Mouse (Mus musculus) stomach, postnatal 0 days (tissue): ENCODE data around the gene Crybg1. TPM values are rescaled to one million over a fixed set of nuclear protein-coding genes. Genes with fewer than 3 reads are reported as not detected.
"Not testable (repeated sequence)": the region's sequence is repeated elsewhere in the genome, so short reads cannot be mapped to it uniquely, and the experiment has no call there.

ENCODE experiments used
- ATAC-seq: fragments of 200-750 bp; cut with Nextera tagmentation; 2 replicates; pipeline ENCODE4 v1.8.0; 2017; ENCODE audit not compliant: low FRiP score, low TSS enrichment
- DNase-seq: peaks from one replicate; pipeline ENCODE4 v3.0.0-alpha.2; 2016; ENCODE audit warnings: low spot score
- H3K27ac ChIP-seq: fragments of 300-500 bp; sonication (generic); replicated peaks from 2 replicates; pipeline ENCODE4 v1.5.1; 2014; ENCODE audit warnings: mild to moderate bottlenecking, control low read depth
- H3K27me3 ChIP-seq: fragments of 300-500 bp; sonication (generic); 2 replicates; pipeline ENCODE4 v1.6.1; 2014; ENCODE audit warnings: low read length; ENCODE audit not compliant: control insufficient read depth, insufficient read depth
- H3K36me3 ChIP-seq: fragments of 300-500 bp; sonication (generic); 2 replicates; pipeline ENCODE4 v1.6.1; 2014; ENCODE audit warnings: low read length, mixed read lengths; ENCODE audit not compliant: control insufficient read depth, insufficient read depth
- H3K4me1 ChIP-seq: fragments of 300-500 bp; sonication (generic); replicated peaks from 2 replicates; pipeline ENCODE4 v1.6.1; 2014; ENCODE audit warnings: antibody characterized with exemption; ENCODE audit not compliant: control insufficient read depth, insufficient read depth
- H3K4me2 ChIP-seq: fragments of 300-500 bp; sonication (generic); replicated peaks from 2 replicates; pipeline ENCODE4 v1.6.1; 2014; ENCODE audit warnings: low read depth, mild to moderate bottlenecking, control low read depth, moderate library complexity
- H3K4me3 ChIP-seq: fragments of 300-500 bp; sonication (generic); 2 replicates; pipeline ENCODE4 v1.5.1; 2014; ENCODE audit warnings: low read depth, low read length, control low read depth
- H3K9ac ChIP-seq: fragments of 300-500 bp; sonication (generic); 2 replicates; pipeline ENCODE4 v1.6.1; 2014; ENCODE audit warnings: mild to moderate bottlenecking, low read length, control low read depth, mixed read lengths
- H3K9me3 ChIP-seq: fragments of 300-500 bp; sonication (generic); 2 replicates; pipeline ENCODE4 v1.6.1; 2016; ENCODE audit warnings: low read length; ENCODE audit not compliant: control insufficient read depth
- CTCF ChIP-seq: IDR thresholded peaks from 2 replicates; pipeline ENCODE4 v1.5.1; 2016; ENCODE audit warnings: antibody characterized with exemption, low read depth, mild to moderate bottlenecking, moderate library complexity
- EP300 ChIP-seq: optimal IDR thresholded peaks from 2 replicates; pipeline ENCODE3; 2016; ENCODE audit warnings: antibody characterized with exemption
- WGBS: fragments of 180-500 bp; shearing (Covaris S2); extraction: QIAGEN DNeasy Blood & Tissue Kit; methylation state at CpG from one replicate; pipeline ENCODE4 v1.1.7; 2014; 5-methylcytosine and 5-hydroxymethylcytosine counted together
- polyA plus RNA-seq: library from polyadenylated mRNA; unstranded; fragments of >200 nt; fragmentation: Nextera tagmentation; extraction: Ambion mirVana; gene quantifications from 2 replicates; pipeline ENCODE4 v1.2.1, GENCODE M21; 2015

Crybg1 gene
- polyA plus RNA-seq, 1 experiment from 2014 or later = 9.0 TPM

- Histone ChIP-seq H3K27ac (no peak overlapping the region; the same call in 1 of the 2 replicates), H3K4me3 (no peak overlapping the region), H3K36me3 (no peaks in the 10 kb centered on the region), H3K27me3 (no peaks in the 10 kb centered on the region), H3K9ac (no peak overlapping the region), H3K4me1 (no peaks in the 10 kb centered on the region), H3K9me3 (no peaks in the 10 kb centered on the region), H3K4me2 (no peak overlapping the region)
- DNase-seq = no peak
- TF ChIP-seq EP300 (no peak), CTCF (no peak)
- WGBS = 84% methylated on average over 2 of the region's 2 CpGs
- peak; percentile 25; the same call in 1 of the 2 replicates for ATAC-seq
Measured at GRCm38 (mm10) chr10:43983866-43984265, 164.8 kb downstream of the Crybg1 start.

GRCm38 (mm10) chr10:43983241-43983640, 165.4 kb downstream of the Crybg1 start:
- DNase-seq = no peak
- WGBS = 68% methylated on average over 5 of the region's 5 CpGs
- Histone ChIP-seq H3K36me3 (no peaks in the 10 kb centered on the region), H3K4me2 (no peak overlapping the region), H3K9ac (no peak overlapping the region), H3K9me3 (no peaks in the 10 kb centered on the region), H3K4me3 (no peak overlapping the region), H3K27ac (peak overlapping the region; percentile 35; the same call in 1 of the 2 replicates), H3K27me3 (no peaks in the 10 kb centered on the region), H3K4me1 (no peaks in the 10 kb centered on the region)
- 0 out of 2 replicates have a peak, but pooled peaks have one; percentile 38 for ATAC-seq
- no peak for TF ChIP-seq EP300
- no peak for TF ChIP-seq CTCF

- no peaks in the 10 kb centered on the region for H3K36me3 ChIP-seq
- WGBS = 77% methylated on average over 6 of the region's 6 CpGs
- ATAC-seq = no peak
Measured at GRCm38 (mm10) chr10:43982470-43982869, 166.2 kb downstream of the Crybg1 start.

GRCm38 (mm10) chr10:43980742-43981141, 167.9 kb downstream of the Crybg1 start:
- not testable (repeated sequence) for ATAC-seq

More at GRCm38 (mm10) chr10:43982470-43982869, 166.2 kb downstream of the Crybg1 start:
- no peaks in the 10 kb centered on the region for H3K9me3 ChIP-seq
- H3K27me3 ChIP-seq = no peaks in the 10 kb centered on the region
- H3K4me3 ChIP-seq = no peak overlapping the region
- H3K9ac ChIP-seq = no peak overlapping the region
- DNase-seq = no peak
- TF ChIP-seq EP300 (no peak), CTCF (no peak)
- H3K4me2 ChIP-seq = no peak overlapping the region
- H3K27ac ChIP-seq = no peak overlapping the region
- H3K4me1 ChIP-seq = no peaks in the 10 kb centered on the region

GRCm38 (mm10) chr10:43980080-43980479, 168.6 kb downstream of the Crybg1 start:
- 58% methylated on average over 1 of the region's 1 CpGs for WGBS
- H3K36me3 ChIP-seq = no peaks in the 10 kb centered on the region
- no peaks in the 10 kb centered on the region for H3K4me1 ChIP-seq
- no peak overlapping the region for H3K27ac ChIP-seq
- no peaks in the 10 kb centered on the region for H3K9me3 ChIP-seq
- H3K4me3 ChIP-seq = no peak overlapping the region
- H3K9ac ChIP-seq = no peak overlapping the region
- TF ChIP-seq CTCF (no peak), EP300 (no peak)
- no peak overlapping the region for H3K4me2 ChIP-seq
- H3K27me3 ChIP-seq = no peaks in the 10 kb centered on the region
- ATAC-seq (no peak), DNase-seq (no peak)

More at GRCm38 (mm10) chr10:43980742-43981141, 167.9 kb downstream of the Crybg1 start:
- DNase-seq, H3K9ac ChIP-seq, H3K36me3 ChIP-seq, H3K4me2 ChIP-seq, H3K27ac ChIP-seq, H3K4me3 ChIP-seq, H3K4me1 ChIP-seq, H3K27me3 ChIP-seq, H3K9me3 ChIP-seq: not testable (repeated sequence)
- WGBS = 86% methylated on average over 3 of the region's 3 CpGs

DNA sequence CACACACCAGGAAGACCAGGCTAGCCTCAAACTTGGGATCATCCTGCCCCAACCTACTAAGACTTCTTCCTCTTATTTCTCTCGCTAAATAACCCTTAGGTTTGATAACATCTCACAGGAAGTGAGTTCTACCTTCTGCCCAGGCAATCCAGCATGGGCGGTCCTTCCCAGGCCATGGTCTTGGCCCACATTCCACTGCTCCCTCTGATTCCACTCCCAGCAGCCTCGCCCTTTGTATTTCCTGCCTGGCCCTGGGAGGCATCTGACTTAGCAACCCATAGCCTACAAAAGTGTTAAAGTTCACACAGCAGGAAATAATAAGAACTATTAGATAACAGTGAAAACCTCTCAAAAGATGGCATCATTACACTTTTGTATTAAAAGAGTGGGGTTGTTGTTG, 171.3 kb downstream of the Crybg1 start:
- Histone ChIP-seq H3K36me3 (no peaks in the 10 kb centered on the region), H3K4me3 (no peak overlapping the region), H3K27me3 (no peaks in the 10 kb centered on the region), H3K4me1 (no peaks in the 10 kb centered on the region), H3K27ac (no peak overlapping the region), H3K9me3 (no peaks in the 10 kb centered on the region), H3K4me2 (no peak overlapping the region), H3K9ac (no peak overlapping the region)
- TF ChIP-seq EP300 (no peak), CTCF (no peak)
- DNase-seq = peak; percentile 79
- 57% methylated on average over 3 of the region's 3 CpGs for WGBS
- ATAC-seq = peak; percentile 97
